Mouse (Mus musculus) thymus, postnatal 0 days (tissue): ENCODE results near the gene Arf5. TPM values are rescaled to one million over a fixed set of nuclear protein-coding genes. Genes with fewer than 3 reads are reported as not detected.

ENCODE experiments used
- polyA plus RNA-seq: library from polyadenylated mRNA; unstranded; fragments of >200 nt; fragmentation: Nextera tagmentation; extraction: Ambion mirVana; gene quantifications from 2 replicates; pipeline ENCODE4 v1.2.1, GENCODE M21; 2015

Arf5 gene
- polyA plus RNA-seq, 1 experiment from 2014 or later: 304 TPM

Other genes starting within 250 kb of the Arf5 start
- 35.4 and 37.6 TPM in 2 replicates for gene Zfp800, start 25.6 kb upstream of the Arf5 start, polyA plus RNA-seq
- 0.07 TPM in 1 of 2 replicates, not detected in the other for gene Fscn3, start 4.2 kb downstream of the Arf5 start, polyA plus RNA-seq
- 10.5 and 12.6 TPM in 2 replicates for gene Gcc1, start 4.8 kb downstream of the Arf5 start, polyA plus RNA-seq
- not detected in 2 replicates for gene Pax4, start 25.8 kb downstream of the Arf5 start, polyA plus RNA-seq
- gene Snd1, start 51.6 kb downstream of the Arf5 start, polyA plus RNA-seq: 69.2 and 70.6 TPM in 2 replicates